Mouse (Mus musculus) embryo, embryonic 9.5 days (tissue): ENCODE measurements around the gene Olfr693.
"Not testable (repeated sequence)": the region's sequence is repeated elsewhere in the genome, so short reads cannot be mapped to it uniquely, and the experiment has no call there.

ENCODE experiments used
- DNase-seq: peaks from one replicate; pipeline ENCODE4 v3.0.0-alpha.2; 2017; ENCODE audit errors: extremely low spot score

Gene Olfr693

GRCm38 (mm10) chr7:106680484-106680883 lies at the start of gene Olfr693:
TSS of gene Olfr693 (minus strand) at chr7:106680584.
- no peak for DNase-seq

DNA sequence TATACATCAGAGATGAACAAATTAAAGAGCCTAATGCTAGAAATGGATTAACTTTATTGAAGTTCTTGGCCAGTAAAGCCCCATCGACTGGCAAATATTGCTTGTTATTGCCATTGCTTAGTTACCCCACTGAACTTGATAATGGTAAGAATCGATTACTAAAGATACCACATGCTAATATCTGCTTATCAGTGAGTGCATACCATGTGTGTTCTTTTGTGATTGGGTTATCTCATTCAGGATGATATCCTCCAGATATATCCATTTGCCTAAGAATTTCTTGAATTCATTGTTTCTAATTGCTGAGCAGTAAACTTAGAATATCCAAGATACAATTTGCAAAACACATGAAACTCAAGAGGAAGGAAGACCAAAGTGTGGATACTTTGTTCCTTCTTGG lies 45.3 kb upstream of the Olfr693 start:
- DNase-seq = not testable (repeated sequence)

- no peak for DNase-seq
Measured at GRCm38 (mm10) chr7:106716296-106716695, 35.9 kb upstream of the Olfr693 start, which contains the start of gene Olfr695. TSS of gene Olfr695 (minus strand) at chr7:106716396.

DNA sequence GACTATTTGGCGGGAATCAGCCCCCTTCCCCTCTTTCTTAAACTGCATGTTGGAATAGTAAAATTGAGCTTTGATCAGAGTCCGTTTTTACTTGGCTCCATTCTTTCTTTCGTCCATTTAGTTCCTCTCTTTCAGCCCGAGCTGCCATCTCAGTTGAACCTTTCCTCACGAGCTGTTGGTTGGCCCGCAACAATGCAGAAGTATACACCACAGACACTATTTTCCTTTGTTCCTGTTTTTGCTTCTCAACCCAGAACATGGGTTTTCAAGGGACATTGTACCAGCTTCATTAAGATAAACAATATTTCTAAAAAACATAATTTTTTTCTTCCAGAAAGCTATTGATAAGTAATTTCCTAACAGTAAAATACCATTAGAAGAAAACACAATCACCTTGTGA lies 31.1 kb upstream of the Olfr693 start:
- no peak for DNase-seq

DNA sequence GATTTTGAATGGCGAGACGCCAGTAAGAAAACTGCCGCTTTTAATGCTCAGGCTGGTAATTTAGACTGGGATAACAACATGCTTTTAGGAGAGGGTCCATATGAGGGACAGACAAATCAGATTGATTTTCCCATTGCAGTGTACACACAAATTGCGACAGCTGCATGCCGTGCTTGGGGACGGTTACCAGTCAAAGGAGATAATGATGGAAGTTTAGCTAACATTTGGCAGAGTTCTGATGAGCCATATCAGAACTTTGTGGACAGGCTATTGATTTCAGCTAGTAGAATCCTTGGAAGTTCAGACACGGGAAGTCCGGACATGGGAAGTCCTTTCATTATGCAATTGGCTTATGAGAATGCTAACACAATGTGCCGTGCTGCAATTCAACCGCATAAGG lies 27.3 kb upstream of the Olfr693 start:
- not testable (repeated sequence) for DNase-seq

DNA sequence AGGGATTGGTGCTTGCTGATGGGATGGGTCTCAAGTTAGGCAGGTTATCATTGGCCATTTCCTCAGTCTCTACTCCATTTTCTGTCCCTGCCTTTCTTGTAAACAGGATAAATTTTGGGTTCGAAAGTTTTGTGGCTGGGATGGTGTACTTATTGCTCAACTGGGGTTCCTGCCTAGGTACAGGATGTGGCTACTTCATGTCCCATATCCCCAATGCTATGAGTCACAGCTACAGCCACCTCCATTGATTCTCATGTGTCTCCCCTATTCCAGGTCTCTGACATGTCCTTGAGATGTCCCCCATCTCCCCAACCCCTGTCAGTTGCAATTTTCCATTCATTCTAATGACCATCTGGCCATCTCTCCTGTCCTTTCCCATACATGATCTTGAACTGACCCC lies 16.5 kb upstream of the Olfr693 start:
- DNase-seq = no peak

DNA sequence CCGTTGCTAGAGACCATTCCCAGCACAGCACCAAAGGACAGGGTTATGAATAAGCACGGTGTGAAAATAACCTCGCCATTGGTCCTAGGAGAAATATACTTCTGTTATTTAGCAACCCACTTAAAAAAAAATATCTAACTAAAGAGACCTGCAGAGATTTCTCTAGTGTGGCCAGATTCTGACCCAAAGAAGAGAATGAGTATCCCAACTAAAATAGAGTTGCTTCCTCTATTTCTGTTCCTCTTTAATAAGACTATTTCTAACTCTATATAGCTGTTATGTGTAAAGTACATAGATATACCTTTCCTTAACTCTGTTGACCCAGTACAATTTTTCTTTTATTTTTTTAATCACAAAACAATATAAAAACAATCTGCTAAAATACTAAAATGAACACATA lies 12.6 kb upstream of the Olfr693 start:
- no peak for DNase-seq

- DNase-seq = no peak
Measured at GRCm38 (mm10) chr7:106691714-106692113, 11.3 kb upstream of the Olfr693 start, which contains the start of gene Olfr694. TSS of gene Olfr694 (minus strand) at chr7:106691814.

- DNase-seq = no peak
Measured at GRCm38 (mm10) chr7:106685382-106685781, 5.0 kb upstream of the Olfr693 start.

- no peak for DNase-seq
Measured at GRCm38 (mm10) chr7:106652344-106652652, 28.1 kb downstream of the Olfr693 start.

DNA sequence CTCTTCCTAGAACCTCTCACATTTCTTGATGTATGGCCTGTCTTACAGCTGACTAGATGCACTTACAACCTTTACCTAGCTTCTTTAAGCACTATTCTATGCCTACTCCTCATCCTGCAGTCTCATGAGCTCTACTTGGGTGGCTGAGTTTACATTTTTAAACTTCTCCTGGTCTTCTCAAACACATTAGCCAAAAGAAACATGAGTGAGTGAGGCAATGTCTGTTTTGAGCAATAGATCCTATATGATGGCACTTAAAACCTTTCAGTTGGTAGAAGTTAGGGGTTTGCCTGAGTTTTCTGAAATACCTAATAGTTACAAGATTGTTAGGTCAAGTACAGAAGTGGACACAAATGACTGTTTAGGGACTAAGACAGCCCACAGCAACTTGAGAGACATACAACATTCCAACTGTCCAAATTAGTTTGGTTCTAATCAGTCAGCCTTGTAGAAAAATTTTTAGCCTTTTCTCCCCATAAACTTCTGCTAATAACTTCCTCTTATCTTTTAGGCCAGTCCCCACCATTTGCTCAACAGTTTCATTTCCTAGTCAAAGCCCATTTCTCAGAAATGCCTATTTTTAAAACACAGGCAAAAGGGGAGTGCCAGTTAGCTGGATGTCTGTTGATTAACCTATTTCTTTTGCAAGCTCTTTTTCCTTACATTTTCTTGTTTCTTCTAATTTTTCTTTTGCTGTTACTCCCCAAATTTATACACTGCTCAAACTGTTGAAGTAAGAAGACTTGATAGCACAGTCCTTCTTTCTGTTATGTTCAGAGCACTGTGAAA lies 28.6 kb downstream of the Olfr693 start:
- no peak for DNase-seq

DNA sequence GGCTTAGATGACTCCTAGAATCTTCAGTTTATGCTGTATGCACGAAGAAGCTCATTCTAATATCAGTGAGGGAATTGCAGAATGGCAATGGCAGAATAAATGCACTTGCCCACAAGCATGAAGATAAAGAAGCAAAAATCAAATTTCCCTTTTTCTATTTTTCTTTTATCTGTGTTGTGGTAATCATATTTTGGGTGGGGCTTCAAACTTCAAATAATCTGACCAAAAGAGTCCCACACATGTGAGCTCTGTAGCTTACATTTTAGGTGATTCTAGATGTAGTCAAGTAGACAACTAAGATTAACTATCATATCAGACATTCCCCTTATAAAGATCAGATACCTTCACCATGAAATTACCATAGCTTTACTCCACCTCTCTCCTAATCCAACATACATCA lies 30.6 kb downstream of the Olfr693 start:
- DNase-seq = no peak

DNA sequence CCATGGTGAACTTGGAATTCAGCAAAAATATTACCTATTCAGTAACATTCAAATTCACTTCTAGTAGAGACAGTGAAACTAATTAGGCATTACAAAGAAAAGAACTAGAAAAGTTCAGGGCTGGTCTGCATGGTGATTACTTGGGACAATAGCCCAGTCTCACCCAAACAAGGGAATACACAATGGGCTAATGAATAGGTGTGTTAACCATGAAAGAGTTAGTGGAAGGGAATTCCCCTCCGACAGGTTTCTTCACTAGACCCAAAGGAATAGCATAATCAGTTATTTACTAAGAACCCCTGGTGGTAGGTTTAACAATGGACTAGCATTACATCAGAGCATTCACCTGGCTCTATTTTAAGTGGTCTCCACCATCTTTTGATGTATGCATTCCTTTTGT lies 35.1 kb downstream of the Olfr693 start:
- no peak for DNase-seq

GRCm38 (mm10) chr7:106644222-106644870 lies 36.0 kb downstream of the Olfr693 start:
- DNase-seq = no peak

- no peak for DNase-seq
Measured at GRCm38 (mm10) chr7:106640839-106641238, 39.5 kb downstream of the Olfr693 start.

DNA sequence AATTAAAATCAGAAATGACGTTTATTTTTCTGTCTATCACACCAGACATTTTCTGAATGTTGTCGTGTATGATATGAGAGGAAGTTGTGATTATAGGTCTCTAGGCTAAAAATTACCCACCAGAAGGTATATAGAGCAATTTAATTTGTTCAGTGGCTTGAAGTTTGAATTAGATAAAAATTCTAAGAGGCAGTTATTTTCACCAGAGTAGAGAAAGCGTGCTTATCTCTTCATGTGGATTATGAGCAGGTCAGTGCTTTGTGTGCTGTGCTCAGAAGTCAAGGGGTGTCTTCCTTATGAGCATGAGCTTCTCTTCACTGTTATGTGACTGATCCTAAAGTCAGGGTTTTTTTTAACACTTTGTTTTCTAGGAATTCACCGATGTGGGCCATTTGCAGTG lies 44.8 kb downstream of the Olfr693 start:
- no peak for DNase-seq
